Mouse (Mus musculus): ENCODE measurements around the gene Diexf. TPM values are rescaled to one million over a fixed set of nuclear protein-coding genes. Genes with fewer than 3 reads are reported as not detected.

Gene Diexf
- polyA plus RNA-seq, 2 experiments: 8.9 to 33.4 TPM

GRCm38 (mm10) chr1:193138669-193139068 is 8.6 kb upstream of the Diexf start:
- ATAC-seq (ENCODE audit: low FRiP score, low read depth): no peak
- no peak for TF ChIP-seq POLR2A (IDR thresholded peaks at IDR 0.05; ENCODE audit: borderline replicate concordance, extremely low read depth, insufficient read depth, insufficient read length)
- no peaks in the 10 kb centered on the region for H3K9me3 ChIP-seq (ENCODE audit: control insufficient read depth, low read length)
- DNase-seq (ENCODE audit: low spot score): no peak
- no peak overlapping the region for H3K9ac ChIP-seq (ENCODE audit: low read depth, low read length, severe bottlenecking)
- H3K27me3 ChIP-seq (ENCODE audit: control insufficient read depth, insufficient read depth, low read length): no peaks in the 10 kb centered on the region
- no peaks in the 10 kb centered on the region for H3K4me1 ChIP-seq (ENCODE audit: control insufficient read depth, insufficient read depth, low read length)
- H3K36me3 ChIP-seq (ENCODE audit: control insufficient read depth, insufficient read depth, low read length): no peaks in the 10 kb centered on the region
- 39% methylated on average over 3 of the region's 3 CpGs for WGBS
- no peak overlapping the region for H3K27ac ChIP-seq (replicated peaks; ENCODE audit: low read depth, low read length)
- no peak overlapping the region for H3K4me2 ChIP-seq (replicated peaks; ENCODE audit: low read depth, low read length, severe bottlenecking)
- no peak overlapping the region for H3K4me3 ChIP-seq (replicated peaks; ENCODE audit: low read length)

DNA sequence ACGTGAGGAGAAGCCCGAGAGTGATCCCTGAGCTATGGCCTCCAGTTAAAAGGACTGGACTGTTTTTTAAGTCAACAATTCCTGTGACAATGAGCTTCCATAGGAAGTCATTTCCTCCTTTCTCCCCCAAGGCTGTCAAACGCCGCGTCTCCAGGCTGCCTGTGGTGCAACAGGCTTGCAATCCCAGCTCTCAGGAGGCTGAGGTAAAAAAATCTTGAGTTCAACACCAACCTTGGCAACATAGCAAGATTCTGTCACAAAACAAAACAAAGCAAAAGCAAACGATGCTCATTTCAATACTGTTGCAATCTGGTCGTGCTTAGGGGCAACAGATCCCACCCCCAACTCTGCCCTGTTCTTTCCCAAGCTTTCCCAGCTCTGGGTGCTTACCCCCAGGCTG is 8.0 kb upstream of the Diexf start:
- Histone ChIP-seq H3K9ac (ENCODE audit: low read depth, low read length, severe bottlenecking) (no peak overlapping the region), H3K27me3 (ENCODE audit: control insufficient read depth, insufficient read depth, low read length) (no peaks in the 10 kb centered on the region), H3K4me2 (replicated peaks; ENCODE audit: low read depth, low read length, severe bottlenecking) (no peak overlapping the region), H3K27ac (replicated peaks; ENCODE audit: low read depth, low read length) (no peak overlapping the region), H3K4me1 (ENCODE audit: control insufficient read depth, insufficient read depth, low read length) (no peaks in the 10 kb centered on the region), H3K4me3 (replicated peaks; ENCODE audit: low read length) (no peak overlapping the region), H3K36me3 (ENCODE audit: control insufficient read depth, insufficient read depth, low read length) (no peaks in the 10 kb centered on the region), H3K9me3 (ENCODE audit: control insufficient read depth, low read length) (no peaks in the 10 kb centered on the region)
- TF ChIP-seq POLR2A (IDR thresholded peaks at IDR 0.05; ENCODE audit: borderline replicate concordance, extremely low read depth, insufficient read depth, insufficient read length): no peak
- DNase-seq (ENCODE audit: low spot score) (no peak), ATAC-seq (ENCODE audit: low FRiP score, low read depth) (no peak)
- WGBS: 34% methylated on average over 7 of the region's 7 CpGs

DNA sequence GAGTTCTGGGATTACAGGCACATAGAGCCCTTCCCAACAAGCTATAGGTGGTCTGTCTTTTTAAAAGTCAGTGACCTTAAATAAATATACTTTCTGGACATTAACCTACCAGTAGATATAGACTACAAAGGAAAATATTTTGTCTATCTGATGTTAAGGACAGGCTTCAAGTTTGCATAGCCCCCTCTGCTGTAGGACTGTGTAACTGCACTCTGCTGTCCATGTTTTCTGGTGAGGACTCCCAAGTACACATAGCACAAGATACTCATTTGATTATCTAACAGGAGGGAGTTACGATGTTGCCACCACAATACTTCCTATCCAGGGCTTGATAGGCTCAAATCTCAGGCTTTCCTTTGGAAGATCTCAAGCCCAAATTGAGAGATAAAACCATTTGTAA is 3.7 kb upstream of the Diexf start:
- Histone ChIP-seq H3K9ac (ENCODE audit: low read depth, low read length, severe bottlenecking) (no peak overlapping the region), H3K4me1 (ENCODE audit: control insufficient read depth, insufficient read depth, low read length) (peaks cover 5% of the 10 kb centered on the region; the same call in 1 of the 2 replicates), H3K4me3 (replicated peaks; ENCODE audit: low read length) (no peak overlapping the region), H3K27me3 (ENCODE audit: control insufficient read depth, insufficient read depth, low read length) (no peaks in the 10 kb centered on the region), H3K4me2 (replicated peaks; ENCODE audit: low read depth, low read length, severe bottlenecking) (no peak overlapping the region), H3K27ac (replicated peaks; ENCODE audit: low read depth, low read length) (no peak overlapping the region), H3K9me3 (ENCODE audit: control insufficient read depth, low read length) (no peaks in the 10 kb centered on the region), H3K36me3 (ENCODE audit: control insufficient read depth, insufficient read depth, low read length) (no peaks in the 10 kb centered on the region)
- TF ChIP-seq POLR2A (IDR thresholded peaks at IDR 0.05; ENCODE audit: borderline replicate concordance, extremely low read depth, insufficient read depth, insufficient read length): no peak
- ATAC-seq (ENCODE audit: low FRiP score, low read depth) (no peak), DNase-seq (ENCODE audit: low spot score) (no peak)
- 90% methylated on average over 1 of the region's 1 CpGs for WGBS

GRCm38 (mm10) chr1:193132385-193132784 is 2.3 kb upstream of the Diexf start:
- DNase-seq (ENCODE audit: low spot score): no peak
- no peak overlapping the region for H3K4me3 ChIP-seq (replicated peaks; ENCODE audit: low read length)
- no peak overlapping the region for H3K9ac ChIP-seq (ENCODE audit: low read depth, low read length, severe bottlenecking)
- H3K27me3 ChIP-seq (ENCODE audit: control insufficient read depth, insufficient read depth, low read length): no peaks in the 10 kb centered on the region
- H3K36me3 ChIP-seq (ENCODE audit: control insufficient read depth, insufficient read depth, low read length): peaks cover 8% of the 10 kb centered on the region
- H3K4me2 ChIP-seq (replicated peaks; ENCODE audit: low read depth, low read length, severe bottlenecking): no peak overlapping the region
- TF ChIP-seq POLR2A (IDR thresholded peaks at IDR 0.05; ENCODE audit: borderline replicate concordance, extremely low read depth, insufficient read depth, insufficient read length): no peak
- no peak for ATAC-seq (ENCODE audit: low FRiP score, low read depth)
- H3K4me1 ChIP-seq (ENCODE audit: control insufficient read depth, insufficient read depth, low read length): peaks cover 5% of the 10 kb centered on the region; the same call in 1 of the 2 replicates
- no peaks in the 10 kb centered on the region for H3K9me3 ChIP-seq (ENCODE audit: control insufficient read depth, low read length)
- H3K27ac ChIP-seq (replicated peaks; ENCODE audit: low read depth, low read length): no peak overlapping the region

GRCm38 (mm10) chr1:193131311-193131948 is 1.4 kb upstream of the Diexf start:
- no peak overlapping the region for H3K4me3 ChIP-seq (replicated peaks; ENCODE audit: low read length)
- H3K9ac ChIP-seq (ENCODE audit: low read depth, low read length, severe bottlenecking): no peak overlapping the region
- H3K27me3 ChIP-seq (ENCODE audit: control insufficient read depth, insufficient read depth, low read length): no peaks in the 10 kb centered on the region
- DNase-seq (ENCODE audit: low spot score) (no peak), ATAC-seq (ENCODE audit: low FRiP score, low read depth) (no peak)
- peaks cover 5% of the 10 kb centered on the region; the same call in 1 of the 2 replicates for H3K4me1 ChIP-seq (ENCODE audit: control insufficient read depth, insufficient read depth, low read length)
- no peak overlapping the region for H3K27ac ChIP-seq (replicated peaks; ENCODE audit: low read depth, low read length)
- peaks cover 18% of the 10 kb centered on the region for H3K36me3 ChIP-seq (ENCODE audit: control insufficient read depth, insufficient read depth, low read length)
- TF ChIP-seq POLR2A (IDR thresholded peaks at IDR 0.05; ENCODE audit: borderline replicate concordance, extremely low read depth, insufficient read depth, insufficient read length): no peak
- WGBS: 38% methylated on average over 6 of the region's 6 CpGs
- no peak overlapping the region for H3K4me2 ChIP-seq (replicated peaks; ENCODE audit: low read depth, low read length, severe bottlenecking)
- no peaks in the 10 kb centered on the region for H3K9me3 ChIP-seq (ENCODE audit: control insufficient read depth, low read length)

Data from limb, embryonic 14.5 days (tissue).